Mouse (Mus musculus) monocyte, adult 5-6 weeks (primary cell): ENCODE data around the gene Ccdc162. TPM values are rescaled to one million over a fixed set of nuclear protein-coding genes. Genes with fewer than 3 reads are reported as not detected.

Source experiments
- ATAC-seq: fragments of 153-309, 156-312 bp; replicated peaks from 2 replicates; pipeline ENCODE4 v1.8.0; 2017; ENCODE audit warnings: mild to moderate bottlenecking; ENCODE audit not compliant: low TSS enrichment, insufficient number of reproducible peaks, severe bottlenecking, poor library complexity, low FRiP score
- total RNA-seq: library from RNA; stranded (forward); fragments of 200-1000, 200-491, 200-594 nt; gene quantifications from 3 replicates; pipeline ENCODE4 v1.2.3, GENCODE M21; 2017

Ccdc162 gene
- total RNA-seq, 1 experiment from 2014 or later, result not detected

DNA sequence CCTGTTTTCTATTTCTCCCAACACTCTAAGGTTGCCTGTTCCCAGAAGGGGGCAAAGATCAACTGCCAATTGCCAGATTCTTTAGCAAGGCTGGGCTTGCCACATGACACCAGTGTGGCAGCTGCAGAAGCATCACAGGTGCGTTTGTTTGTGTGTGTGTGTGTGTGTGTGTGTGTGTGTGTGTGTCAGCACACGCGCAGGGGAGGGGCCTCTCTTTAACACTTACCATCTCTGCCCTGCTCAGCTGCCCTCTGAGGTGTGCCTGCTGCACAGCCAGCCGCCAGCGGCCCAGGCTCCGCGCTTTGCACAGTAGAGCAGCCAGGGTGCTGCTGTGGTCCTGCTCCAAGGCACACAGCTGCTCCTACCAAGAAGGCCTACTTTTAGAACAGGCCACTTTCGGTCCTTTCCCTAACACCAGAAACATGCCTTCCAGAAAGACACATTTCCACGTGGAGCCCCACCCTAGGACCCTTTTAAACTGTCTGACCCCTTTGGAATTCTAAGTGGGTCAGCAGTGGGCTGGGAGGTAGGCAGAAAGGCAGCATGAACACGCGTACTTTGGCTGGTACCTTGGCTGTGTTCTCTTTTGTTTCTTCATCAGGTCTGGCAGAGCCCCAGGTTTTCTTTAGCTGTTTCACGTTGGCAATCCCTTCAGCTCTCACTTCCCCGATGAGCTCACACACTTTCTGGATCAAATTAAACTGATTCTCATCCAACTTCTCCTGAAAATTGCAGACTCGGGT is 163.4 kb downstream of the Ccdc162 start:
- no peak for ATAC-seq

DNA sequence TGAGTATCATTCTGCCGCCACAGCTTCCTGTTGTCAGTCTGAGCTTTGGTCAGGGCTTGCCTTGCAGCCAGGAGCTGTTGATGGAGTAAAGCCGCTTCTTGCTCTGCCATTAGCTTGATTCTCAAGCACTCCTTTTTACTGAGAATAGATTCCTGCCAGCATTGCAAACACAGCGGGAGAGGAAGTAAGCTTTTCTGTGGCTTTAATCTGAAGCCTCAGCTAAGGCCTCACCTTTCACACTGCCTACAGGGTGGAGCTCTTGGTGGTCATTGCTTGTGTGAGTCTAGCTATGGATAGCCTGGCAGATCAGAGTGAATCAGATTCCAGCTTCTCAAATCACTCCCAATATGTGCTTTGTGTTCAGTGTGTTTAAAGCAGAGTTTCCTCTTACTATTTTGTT is 164.1 kb downstream of the Ccdc162 start:
- ATAC-seq, result no peak

DNA sequence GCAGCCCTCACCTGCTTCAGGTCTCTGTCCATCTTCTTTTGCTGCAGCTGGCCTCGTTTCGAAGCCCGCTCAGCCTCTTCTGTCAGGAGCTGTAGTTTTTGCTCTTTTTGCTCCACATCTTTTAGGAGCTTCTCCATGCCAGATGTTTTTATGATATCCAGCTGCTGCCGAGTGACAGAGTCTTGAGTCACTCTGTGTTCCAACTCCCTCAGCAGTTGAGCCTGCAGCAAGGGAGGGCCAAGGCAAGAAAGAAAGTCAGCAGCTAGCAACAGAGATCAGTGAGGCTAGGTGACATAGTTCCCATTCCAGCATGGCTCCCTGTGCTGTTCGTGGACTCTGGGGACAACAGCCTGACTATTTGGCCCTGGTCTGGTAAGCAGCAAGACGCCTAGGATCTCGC is 165.7 kb downstream of the Ccdc162 start:
- no peak for ATAC-seq

DNA sequence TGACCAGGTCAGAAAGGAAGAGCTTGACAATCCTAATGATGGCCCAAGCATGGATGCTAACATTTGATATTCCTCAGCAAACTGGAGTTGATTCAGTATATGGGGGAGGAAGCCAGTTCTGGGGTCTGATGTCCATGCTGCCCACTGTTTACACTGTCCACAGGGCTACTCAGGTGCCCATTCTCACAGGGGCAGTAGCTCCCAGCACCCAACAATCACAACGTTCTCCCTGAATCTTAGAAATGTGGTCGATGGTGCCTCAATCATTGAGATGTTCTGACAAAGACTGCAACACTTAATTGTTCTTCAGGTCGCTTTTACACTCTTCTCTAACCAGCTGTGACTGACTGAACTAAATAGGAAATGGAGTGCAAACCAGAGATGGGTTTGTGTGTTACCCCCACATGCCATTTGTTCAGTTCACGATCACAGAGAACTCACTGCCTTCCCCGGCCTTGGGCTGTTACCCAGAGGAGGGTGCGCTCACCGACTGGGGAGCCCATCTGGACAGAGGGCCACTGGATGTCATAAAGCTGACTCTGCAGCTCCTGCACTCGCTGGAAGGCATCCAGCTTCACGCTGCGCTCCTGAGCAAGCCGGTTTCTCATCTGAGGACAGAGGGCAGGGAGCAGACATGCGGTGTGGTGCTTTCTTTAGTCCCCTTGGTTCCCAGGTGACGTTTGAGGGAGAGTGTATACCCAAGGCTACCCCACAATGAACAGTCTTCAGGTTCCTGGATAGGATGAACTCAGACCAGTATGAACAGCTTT is 169.9 kb downstream of the Ccdc162 start:
- no peak for ATAC-seq

DNA sequence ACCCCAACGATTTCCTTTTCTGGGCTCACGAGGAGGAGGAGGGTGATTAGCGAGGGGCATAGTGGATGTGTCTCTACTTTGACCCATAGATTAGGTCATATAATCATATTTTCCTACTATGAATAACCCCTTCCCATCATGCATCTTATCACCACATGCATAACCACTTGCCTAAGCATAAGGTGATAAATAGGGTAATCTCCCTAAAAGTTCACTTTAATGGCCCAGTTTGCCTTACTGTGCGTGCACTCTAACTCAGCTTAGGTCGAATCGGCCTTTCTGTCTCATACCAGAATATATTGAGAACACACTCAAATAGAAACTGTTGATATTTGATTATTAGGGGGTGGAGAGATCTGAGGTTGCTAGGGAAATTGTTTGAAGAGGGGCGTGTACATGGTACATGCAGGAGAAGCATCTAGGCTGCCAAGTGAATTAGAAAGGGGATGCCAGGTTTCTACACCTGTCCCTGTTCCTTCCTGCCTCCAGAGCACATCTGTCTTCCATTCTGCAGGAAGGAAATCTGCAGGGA is 171.1 kb downstream of the Ccdc162 start:
- no peak for ATAC-seq

DNA sequence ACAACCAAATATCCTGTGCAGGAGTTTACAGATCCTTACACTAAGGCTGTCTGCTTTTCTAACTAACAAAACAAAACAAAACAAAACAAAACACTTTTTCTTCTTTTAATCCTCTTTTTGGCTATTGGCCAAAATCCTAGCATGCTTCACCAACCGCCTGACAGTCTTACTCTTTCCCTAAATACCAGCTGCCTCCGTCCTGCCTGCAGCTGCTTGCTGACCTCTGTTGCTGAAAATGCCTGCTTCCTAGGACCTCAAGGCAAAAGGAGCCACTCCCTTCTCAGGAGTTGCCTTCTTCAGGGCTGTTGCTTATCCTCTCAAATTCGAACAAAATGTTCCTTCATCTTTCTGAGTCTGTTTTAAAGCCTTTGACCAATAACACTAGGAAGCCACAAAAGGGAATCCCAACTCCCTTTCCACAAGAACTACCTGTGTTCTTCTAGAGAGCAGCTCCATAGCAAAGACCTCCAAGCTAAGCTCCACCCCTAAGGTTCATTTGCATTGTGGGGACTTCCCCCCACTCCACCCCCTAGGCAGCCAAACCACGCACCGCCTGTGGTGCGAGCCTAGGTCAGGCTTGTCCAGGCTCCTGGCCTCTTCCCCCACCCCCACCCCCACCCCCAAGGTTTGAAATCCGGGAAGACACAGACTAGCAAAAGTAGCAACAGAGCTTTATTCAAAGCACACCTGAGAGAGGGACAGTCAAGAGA is 171.8 kb downstream of the Ccdc162 start:
- ATAC-seq, result no peak

DNA sequence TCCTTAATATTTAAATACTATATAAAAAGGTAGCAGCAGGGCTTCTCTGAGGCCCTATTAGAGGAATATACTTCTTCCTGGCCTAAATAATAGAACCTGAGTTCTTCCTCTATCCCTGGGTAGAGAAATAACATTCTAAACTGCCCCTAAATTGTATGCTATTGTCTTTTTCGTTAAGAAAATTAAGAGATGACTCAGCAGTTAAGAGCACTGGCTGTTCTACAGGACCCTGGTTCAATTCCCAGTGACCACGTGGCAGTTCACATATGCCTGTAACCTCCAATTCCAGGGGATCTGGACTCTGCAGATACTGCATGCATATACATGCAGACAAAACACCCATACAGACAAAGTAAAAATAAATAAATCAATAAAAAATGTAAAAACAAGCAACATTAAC is 172.6 kb downstream of the Ccdc162 start:
- no peak for ATAC-seq

DNA sequence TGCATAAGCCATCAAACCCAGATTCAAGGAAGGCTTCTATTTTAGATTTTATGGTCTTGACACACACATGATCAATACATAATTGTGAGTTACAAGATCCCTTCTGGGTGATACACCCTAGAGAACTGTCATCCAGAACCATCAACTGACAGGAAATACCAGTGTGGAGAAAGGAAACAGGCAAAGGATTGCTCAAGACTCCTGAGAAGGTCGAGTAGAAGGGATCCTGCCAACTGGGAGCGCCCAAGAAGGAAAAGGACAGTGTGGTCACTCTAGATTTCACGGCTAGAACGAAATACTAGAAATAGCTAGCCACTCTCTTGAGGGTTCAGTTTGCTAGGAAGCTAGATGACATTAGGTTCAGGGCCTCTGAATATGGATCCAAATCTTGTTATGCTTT is 173.0 kb downstream of the Ccdc162 start:
- no peak for ATAC-seq

DNA sequence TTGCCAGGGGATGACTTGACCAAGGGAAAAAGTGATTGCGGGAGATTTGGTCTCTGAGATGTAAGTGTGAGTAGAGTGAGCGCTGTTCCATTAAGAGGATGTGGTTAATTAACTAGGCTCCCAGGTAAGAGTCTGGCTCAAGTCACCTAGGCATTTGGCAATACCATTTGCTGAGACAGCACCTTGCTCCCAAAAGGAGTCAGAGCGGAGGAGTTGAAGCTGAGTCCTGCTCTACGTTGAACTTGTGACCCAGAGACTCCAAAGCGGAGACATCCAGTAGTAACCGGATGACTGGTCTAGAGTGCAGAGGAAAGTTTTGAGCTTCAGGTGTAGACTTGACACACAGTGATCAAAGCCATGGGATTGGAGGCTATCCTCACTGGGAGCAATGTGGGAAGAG is 174.4 kb downstream of the Ccdc162 start:
- no peak for ATAC-seq

- no peak for ATAC-seq
Measured at GRCm38 (mm10) chr10:41538986-41539385, 177.4 kb downstream of the Ccdc162 start.

DNA sequence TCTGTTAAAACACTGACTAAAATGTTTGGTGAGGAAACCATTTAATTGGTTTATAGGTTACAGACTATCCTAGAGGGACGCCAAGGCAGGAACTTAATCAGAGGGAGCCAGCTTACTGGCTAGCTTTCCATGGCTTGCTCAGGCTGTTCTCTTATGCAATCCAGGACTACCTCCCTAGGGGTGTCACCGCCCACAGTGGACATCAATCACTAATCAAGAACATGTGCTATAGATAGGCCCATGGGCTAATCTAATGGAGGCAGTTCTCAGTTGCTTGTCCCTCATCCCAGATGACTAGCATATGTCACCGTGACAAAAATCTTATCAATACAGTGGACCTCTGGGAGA is 178.5 kb downstream of the Ccdc162 start:
- no peak for ATAC-seq

GRCm38 (mm10) chr10:41537226-41537982 is 179.0 kb downstream of the Ccdc162 start:
- ATAC-seq, result no peak

GRCm38 (mm10) chr10:41536714-41537113 is 179.7 kb downstream of the Ccdc162 start:
- ATAC-seq, result no peak

DNA sequence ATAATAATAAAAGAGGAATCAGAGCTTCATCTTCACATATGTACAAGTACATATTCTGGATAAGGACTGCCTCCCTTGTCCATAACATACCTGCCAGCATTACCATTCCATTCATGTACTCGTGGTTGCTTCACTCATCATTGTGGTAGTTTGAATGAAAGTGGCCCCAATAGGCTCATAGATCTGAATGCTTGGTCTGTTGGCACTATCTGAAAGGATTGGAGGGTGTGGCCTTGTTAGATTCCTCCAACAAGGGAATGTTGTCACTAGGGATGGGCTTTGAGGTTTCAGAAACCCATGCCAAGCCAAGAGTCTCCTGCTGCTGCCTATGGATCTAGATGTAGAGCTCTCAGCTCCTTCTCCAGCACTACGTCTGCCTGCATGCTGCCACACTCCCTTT is 180.4 kb downstream of the Ccdc162 start:
- no peak for ATAC-seq

GRCm38 (mm10) chr10:41529972-41530371 is 186.5 kb downstream of the Ccdc162 start:
- no peak for ATAC-seq

GRCm38 (mm10) chr10:41525696-41526095 is 190.7 kb downstream of the Ccdc162 start:
- ATAC-seq, result no peak

GRCm38 (mm10) chr10:41523386-41523785 is 193.0 kb downstream of the Ccdc162 start:
- no peak for ATAC-seq

DNA sequence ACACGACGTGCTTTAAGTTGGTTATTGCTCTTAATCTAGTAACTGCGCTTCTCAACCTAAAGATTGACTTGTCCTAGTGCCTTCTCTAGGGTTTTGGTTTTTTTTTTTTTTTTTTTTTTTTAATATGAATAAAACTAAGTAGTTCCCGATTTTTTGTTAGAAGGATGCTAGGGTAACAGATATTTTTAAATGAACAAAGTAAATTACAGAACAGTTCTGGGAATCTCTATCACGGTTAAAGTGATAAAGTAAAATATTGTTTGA is 196.1 kb downstream of the Ccdc162 start:
- ATAC-seq, result no peak
